Mouse (Mus musculus) spleen, adult 12 weeks (tissue): ENCODE results near the gene Wipi1.
"Not testable (repeated sequence)": the region's sequence is repeated elsewhere in the genome, so short reads cannot be mapped to it uniquely, and the experiment has no call there.

ENCODE experiments used
- DNase-seq: peaks from one replicate; pipeline ENCODE4 v3.0.0; 2022; ENCODE audit warnings: low spot score

The Wipi1 gene

DNA sequence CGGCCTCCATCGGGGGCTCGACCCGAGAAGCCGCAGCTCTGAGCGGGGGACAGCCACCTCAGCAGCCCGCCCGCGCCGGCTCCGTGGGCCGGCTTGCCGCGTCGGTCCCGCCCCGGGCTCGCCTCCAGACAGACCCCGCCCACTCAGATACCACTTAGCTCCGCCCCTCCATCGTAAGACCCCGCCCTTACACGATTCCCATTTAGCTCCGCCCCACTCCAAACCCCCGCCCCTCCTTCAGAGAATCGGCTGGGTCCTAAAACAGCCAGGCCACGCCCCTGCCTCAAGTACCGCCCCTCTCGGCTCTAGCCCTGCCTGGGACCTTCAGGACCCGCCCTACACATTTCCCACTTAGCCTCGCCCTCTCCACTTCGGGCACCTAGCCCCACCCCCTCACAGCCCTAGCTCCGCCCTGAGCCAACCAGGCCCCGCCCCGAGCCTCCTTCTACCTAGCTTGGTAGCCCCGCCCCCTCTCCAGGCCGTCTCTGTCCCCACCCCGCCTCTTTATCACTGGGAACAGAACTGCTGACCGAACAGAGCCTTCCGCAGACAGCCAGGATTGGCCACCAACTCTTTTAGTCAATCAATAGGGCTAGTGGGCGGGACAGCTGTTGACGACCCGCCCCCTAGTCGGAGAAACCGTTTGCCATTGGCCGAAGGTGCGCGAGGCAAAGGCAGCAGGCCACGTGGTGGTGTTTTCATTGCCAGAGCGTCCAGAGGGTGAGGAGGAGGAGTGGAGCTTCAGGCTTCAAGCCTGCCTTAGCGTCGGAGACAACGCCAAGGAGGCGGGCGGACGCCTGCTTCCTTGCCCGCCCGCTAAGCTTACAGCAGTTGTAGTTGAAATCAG is at the start of gene Wipi1:
Wipi1 (minus strand) TSS at position 665 of the 847 bp plus-strand sequence.
- DNase-seq: peak; percentile 96

DNA sequence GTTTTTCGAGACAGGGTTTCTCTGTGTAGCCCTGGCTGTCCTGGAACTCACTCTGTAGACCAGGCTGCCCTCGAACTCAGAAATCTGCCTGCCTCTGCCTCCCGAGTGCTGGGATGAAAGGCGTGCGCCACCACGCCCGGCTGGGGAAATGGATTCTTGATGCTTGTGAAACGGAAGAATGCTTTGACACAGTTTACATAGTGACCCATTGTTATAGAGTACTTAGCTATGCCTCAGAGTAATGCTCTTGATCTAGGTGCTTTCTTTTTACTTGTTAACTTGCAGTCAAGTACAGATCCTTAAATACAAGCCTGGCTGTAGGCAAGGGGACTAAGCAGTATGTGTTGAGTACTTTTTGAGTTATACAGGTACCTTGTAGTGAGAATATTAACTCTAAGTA is 48.8 kb upstream of the Wipi1 start:
- not testable (repeated sequence) for DNase-seq

DNA sequence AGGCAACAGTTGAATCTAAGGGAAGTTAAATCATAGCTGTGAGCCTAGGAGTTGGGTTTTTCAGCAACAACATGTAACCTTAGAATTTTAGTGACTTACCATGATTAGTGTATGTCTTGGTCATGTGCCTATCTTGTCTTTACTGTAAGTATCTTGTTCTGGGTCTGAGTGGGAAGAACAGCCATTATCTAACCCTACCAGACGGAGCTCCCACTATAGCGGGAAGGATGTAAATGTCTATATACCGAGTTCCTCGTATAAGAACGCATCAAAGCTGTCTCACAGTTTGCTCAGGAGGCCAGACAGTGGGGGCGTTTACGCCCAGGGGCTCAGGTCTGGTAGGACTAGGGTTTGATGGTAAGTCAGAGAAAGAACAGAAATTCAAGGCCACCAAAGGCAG is 44.5 kb upstream of the Wipi1 start:
- no peak for DNase-seq

GRCm38 (mm10) chr11:109654581-109654980 is 42.8 kb upstream of the Wipi1 start:
- DNase-seq: no peak

DNA sequence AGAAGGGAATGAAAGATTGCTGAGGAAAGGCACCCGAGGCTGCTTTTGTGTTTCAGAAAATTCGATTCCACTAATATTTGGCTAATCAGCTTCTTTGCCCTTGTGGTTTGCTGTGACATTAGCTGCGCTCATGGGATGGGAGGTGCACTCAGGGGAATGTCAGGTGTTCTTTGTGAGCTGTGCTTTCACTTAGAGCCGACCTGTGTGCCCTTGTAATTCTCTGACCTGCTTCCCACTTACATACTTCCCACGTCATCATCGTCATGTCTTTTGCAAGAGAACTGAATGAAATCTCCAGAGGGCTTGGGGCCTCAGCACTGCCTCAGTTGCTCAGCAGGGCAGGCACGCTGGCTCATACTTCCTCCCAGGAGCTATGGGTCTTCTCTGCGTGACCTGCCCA is 41.4 kb upstream of the Wipi1 start:
- DNase-seq: no peak

DNA sequence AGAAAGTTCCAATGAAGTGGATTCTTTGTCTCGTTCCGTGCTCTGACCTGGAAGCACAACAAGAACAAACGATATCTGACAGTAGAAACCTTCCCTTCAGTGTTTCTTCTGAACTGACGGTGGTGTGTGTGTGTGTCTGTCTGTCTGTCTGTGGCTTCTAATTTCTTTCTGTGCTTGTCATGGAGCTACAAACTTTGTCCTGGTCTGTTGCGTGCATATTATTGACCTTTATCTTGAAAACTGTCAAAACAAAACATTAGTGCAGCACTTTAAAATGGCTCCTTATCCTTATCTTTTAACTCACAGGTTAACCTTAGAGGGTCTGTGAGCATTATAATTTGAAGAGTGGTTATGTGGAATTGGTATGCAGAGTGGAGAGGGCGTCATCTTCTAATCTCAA is 40.7 kb upstream of the Wipi1 start:
- no peak for DNase-seq

GRCm38 (mm10) chr11:109651566-109652024 is 39.8 kb upstream of the Wipi1 start:
- DNase-seq: no peak

- DNase-seq: peak; percentile 86
Measured at GRCm38 (mm10) chr11:109650788-109651565, 39.2 kb upstream of the Wipi1 start.

- peak; percentile 49 for DNase-seq
Measured at GRCm38 (mm10) chr11:109649975-109650701, 38.4 kb upstream of the Wipi1 start.

DNA sequence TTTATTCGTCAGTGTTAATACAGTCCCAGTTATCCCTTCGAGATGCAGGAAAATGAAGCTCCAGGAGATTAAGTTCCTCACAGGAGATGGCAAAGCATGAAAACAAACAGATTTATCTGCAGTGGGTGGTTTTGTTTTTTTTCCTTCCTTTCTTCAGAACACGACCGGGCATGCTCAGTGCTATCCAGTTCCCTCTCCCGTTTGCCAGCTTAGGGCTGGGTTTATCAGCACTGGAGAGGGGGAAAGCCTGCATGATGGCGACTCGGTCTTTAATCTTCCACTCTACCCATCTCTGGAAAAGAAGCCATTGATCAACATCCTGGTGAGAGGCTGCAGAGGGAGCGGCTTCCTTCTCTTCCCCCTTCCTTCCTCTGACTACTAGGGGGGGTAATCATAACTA is 37.4 kb upstream of the Wipi1 start, which contains the start of gene Prkar1a:
Prkar1a (plus strand) TSS at position 200 of the 400 bp plus-strand sequence.
- DNase-seq: no peak

DNA sequence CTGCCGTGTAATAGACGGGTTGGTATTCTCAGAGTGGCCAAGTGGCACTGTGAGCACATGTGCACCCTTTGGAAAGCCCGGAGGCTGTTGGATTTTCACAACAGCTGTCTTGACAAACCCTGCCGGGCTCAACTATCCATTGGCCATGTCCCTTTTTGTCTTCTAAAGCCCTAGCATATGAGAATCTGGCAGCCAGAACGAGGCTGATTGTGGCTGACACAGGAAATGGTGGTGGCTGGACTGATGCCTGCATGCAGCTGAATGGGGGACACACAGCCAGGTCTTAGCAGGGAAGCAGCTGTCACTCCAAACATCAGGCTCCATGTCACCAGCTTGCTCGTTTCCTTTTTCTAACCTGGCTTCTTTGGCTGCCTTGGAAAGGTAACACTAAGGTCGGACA is 36.7 kb upstream of the Wipi1 start:
- DNase-seq: no peak

- DNase-seq: no peak
Measured at GRCm38 (mm10) chr11:109641498-109642222, 29.9 kb upstream of the Wipi1 start.

- DNase-seq: no peak
Measured at GRCm38 (mm10) chr11:109635871-109636395, 24.2 kb upstream of the Wipi1 start.

DNA sequence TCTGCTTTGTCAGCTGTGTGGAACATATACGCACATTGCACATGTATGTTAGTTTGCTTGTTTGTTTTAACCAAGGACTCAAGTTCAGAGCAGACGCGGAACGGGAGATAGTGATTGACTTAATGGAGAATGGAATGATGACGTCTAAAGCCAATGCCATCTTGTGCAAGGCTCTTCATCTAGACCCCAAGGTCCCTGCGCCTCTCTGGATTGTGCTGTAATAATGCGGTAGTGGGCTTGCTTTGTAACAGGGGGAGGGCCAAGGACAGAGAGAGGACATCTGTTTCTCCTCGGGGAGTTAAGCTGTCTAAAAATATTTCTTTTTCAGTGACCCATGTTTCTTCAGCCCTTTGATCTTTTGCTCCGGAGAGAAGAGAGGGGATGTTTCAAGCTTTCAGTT is 23.2 kb upstream of the Wipi1 start:
- no peak for DNase-seq

DNA sequence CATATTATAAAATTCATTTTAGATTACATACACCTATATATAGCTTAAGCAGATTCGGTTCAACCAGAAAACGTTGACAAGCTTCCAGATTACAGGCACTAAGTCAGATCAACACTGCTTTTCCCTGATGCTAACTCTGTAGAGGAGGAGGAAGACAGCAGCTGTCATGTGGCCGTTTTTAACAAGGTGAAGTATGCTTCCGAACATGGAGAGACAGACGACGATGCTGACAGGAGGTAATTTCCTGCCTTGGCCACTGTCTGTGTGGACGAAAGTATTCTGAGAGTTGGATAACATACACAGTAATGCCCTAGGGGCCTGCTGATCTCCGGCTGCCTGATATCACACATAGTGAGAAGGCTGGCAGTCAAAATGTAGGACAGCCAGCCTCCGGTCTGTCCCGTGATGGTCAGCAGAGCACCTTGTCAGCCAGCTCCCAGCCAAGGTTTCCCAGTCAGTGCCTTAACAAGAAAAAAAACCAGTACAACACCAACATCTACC is 17.3 kb upstream of the Wipi1 start:
- DNase-seq: no peak

- no peak for DNase-seq
Measured at GRCm38 (mm10) chr11:109628099-109628498, 16.3 kb upstream of the Wipi1 start.

GRCm38 (mm10) chr11:109627648-109628047 is 15.9 kb upstream of the Wipi1 start:
- DNase-seq: no peak

DNA sequence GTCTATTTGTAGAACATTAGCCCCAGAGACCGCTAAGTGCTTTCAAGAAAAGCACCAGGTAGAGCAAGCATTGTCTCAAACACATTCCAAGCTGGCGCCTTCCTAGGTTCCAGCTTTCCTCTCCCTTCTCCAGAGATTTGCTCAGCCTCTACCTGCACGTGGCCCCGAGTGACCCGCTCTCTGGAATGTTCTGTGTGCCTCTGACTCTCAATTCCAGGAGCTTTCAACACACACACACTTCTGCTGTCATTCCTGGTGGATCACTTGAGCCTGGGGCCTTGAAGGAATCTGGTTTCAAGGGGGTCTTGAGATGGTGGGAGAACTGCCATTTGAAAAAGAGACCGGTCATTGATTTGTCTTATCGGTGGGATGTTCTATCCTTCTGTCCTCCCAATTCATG is 11.5 kb upstream of the Wipi1 start:
- DNase-seq: no peak

DNA sequence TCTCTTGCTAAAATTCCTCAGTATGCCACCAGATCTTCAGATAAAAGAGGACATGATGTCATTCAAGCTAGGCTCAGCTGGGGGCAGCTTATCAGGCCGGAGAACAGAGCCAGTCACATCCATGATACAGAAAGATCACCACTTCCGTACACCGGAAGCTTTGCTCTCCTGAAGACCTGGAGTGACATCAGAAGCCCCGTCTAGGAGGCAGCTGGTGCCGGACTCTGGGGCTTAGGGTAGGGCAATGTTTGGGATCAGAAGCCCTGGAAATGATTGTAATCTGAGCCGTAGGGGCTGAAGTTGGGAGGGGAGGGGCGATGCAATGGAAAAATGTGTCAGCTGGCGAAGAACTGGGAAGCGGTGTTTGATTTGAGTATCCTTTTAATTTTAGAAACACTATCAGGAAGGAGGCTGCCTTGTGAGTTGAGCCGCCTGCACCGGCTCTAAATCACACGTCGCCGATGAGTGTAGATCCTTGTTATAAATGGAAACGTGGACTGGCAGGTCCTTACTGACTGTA is 10.8 kb upstream of the Wipi1 start:
- no peak for DNase-seq

DNA sequence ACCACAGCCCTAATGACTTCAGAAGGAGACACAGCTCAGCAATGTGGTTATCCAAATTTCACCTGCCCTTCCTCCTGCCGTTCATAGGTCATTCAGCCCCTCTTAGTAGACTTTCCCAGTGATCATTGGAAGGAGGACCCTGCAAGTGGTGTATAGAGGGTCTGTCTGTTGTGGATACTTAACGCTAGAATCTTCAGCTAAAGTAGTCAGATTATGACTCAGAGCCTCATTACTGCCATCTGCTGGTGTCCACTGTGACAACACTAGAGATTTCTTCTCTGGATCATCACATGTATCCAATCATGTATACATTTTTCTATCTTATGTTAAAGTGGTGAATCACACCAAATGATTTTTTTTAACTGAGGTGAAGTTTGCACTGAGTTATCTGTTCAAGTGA is 9.4 kb upstream of the Wipi1 start:
- peak; percentile 45 for DNase-seq

DNA sequence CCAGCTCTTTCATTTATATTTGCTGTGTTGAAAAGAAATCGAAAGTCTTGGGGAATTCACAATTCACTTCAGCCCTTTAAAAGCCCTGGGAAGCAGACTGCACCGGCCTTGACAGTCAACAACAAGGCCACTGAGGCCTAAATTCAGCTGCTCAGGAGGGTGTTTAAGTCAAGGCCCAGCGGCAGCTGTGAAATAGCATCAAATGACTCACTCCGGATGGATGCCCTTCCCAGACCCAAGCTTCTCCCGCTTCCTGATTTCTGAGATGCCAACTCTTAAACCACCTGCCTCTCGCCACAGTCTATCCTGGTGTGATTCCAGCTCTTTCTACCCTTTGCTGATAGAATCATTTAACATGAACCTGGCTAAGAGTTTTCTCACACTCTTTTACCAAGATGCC is 8.6 kb upstream of the Wipi1 start:
- DNase-seq: no peak
